Mouse (Mus musculus) kidney, postnatal 0 days (tissue): ENCODE data around the gene Rex1bd. TPM values are rescaled to one million over a fixed set of nuclear protein-coding genes. Genes with fewer than 3 reads are reported as not detected.

Source experiments
- ATAC-seq: fragments of 200-750 bp; cut with Nextera tagmentation; replicated peaks from 2 replicates; pipeline ENCODE4 v1.8.0; 2017; ENCODE audit warnings: low read depth, moderate number of reproducible peaks, moderate TSS enrichment, moderate library complexity; ENCODE audit not compliant: low FRiP score
- DNase-seq: peaks from one replicate; pipeline ENCODE4 v3.0.0-alpha.2; 2016; ENCODE audit warnings: low spot score
- H3K27ac ChIP-seq: fragments of 300-500 bp; sonication (generic); 2 replicates; pipeline ENCODE4 v1.5.1; 2014; ENCODE audit warnings: mild to moderate bottlenecking
- H3K27me3 ChIP-seq: fragments of 300-500 bp; sonication (generic); 2 replicates; pipeline ENCODE4 v1.6.1; 2014; ENCODE audit warnings: low read length, mixed read lengths; ENCODE audit not compliant: insufficient read depth
- H3K36me3 ChIP-seq: fragments of 300-500 bp; sonication (generic); 2 replicates; pipeline ENCODE4 v1.6.1; 2014; ENCODE audit warnings: low read length, mixed read lengths; ENCODE audit not compliant: insufficient read depth
- H3K4me1 ChIP-seq: fragments of 300-500 bp; sonication (generic); replicated peaks from 2 replicates; pipeline ENCODE4 v1.6.1; 2014; ENCODE audit warnings: antibody characterized with exemption, low read length, mixed read lengths; ENCODE audit not compliant: insufficient read depth
- H3K4me2 ChIP-seq: fragments of 300-500 bp; sonication (generic); 2 replicates; pipeline ENCODE4 v1.6.1; 2014; ENCODE audit warnings: mild to moderate bottlenecking, low read length, moderate library complexity, mixed read lengths
- H3K4me3 ChIP-seq: fragments of 300-500 bp; sonication (generic); replicated peaks from 2 replicates; pipeline ENCODE4 v1.5.1; 2014; ENCODE audit warnings: low read depth, low read length
- H3K9ac ChIP-seq: fragments of 300-500 bp; sonication (generic); 2 replicates; pipeline ENCODE4 v1.6.1; 2014; ENCODE audit warnings: low read depth, low read length
- H3K9me3 ChIP-seq: fragments of 300-500 bp; sonication (generic); replicated peaks from 2 replicates; pipeline ENCODE4 v1.6.1; 2016; ENCODE audit warnings: low read length, inconsistent platforms, mixed read lengths
- CTCF ChIP-seq: IDR thresholded peaks from 2 replicates; pipeline ENCODE4 v1.5.1; 2016; ENCODE audit warnings: antibody characterized with exemption, low read depth, mild to moderate bottlenecking, moderate library complexity
- WGBS: fragments of 180-500 bp; shearing (Covaris S2); extraction: QIAGEN DNeasy Blood & Tissue Kit; methylation state at CpG from one replicate; pipeline ENCODE4 v1.1.7; 2014; 5-methylcytosine and 5-hydroxymethylcytosine counted together
- polyA plus RNA-seq: library from polyadenylated mRNA; unstranded; fragments of >200 nt; fragmentation: Nextera tagmentation; extraction: Ambion mirVana; gene quantifications from 2 replicates; pipeline ENCODE4 v1.2.1, GENCODE M21; 2015

Rex1bd gene
- polyA plus RNA-seq, 1 experiment from 2014 or later: 140 TPM

DNA sequence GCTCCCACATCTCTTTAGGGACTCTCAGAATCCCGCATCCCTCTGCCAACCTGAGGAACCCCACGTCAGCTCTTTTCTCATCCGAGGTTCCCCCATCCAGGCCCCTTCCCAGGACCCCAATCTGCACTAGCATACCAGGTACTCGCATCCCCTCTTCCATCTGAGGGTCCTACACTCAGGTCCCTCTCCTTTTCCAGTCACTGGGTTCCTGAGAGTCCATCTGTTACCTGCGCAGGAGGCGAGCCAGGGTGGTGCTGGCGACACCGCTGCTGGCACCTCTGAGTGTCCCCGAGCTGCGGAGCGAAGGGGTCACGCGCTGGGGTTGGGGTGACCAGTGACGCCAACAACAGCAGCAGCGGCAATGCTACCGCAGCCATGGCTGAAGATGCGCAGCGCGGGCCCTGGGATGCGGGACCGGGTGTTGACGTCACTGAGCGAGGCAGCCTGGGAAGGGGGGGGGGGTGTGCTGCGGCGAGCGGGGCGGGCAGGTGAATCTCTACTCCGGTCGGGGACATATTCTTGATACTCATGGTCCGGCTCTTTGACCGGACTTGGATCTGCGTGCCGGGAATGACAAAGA, 19.5 kb downstream of the Rex1bd start, which contains the start of gene Tmem59l:
Gene Tmem59l (minus strand): TSS at position 418 of the 580 bp plus-strand sequence.
- Histone ChIP-seq H3K36me3 (no peaks in the 10 kb centered on the region), H3K9me3 (no peaks in the 10 kb centered on the region), H3K9ac (peak within 1 kb of the TSS; percentile 40; the same call in 1 of the 2 replicates), H3K27ac (no peak within 1 kb of the TSS), H3K4me1 (peaks cover 24% of the 10 kb centered on the region), H3K27me3 (peaks cover 55% of the 10 kb centered on the region), H3K4me3 (peak within 1 kb of the TSS; percentile 21; the same call in 1 of the 2 replicates), H3K4me2 (peak within 1 kb of the TSS; percentile 61)
- no peak for ATAC-seq
- no peak for TF ChIP-seq CTCF
- WGBS: 9% methylated on average over 33 of the region's 33 CpGs
- no peak for DNase-seq

DNA sequence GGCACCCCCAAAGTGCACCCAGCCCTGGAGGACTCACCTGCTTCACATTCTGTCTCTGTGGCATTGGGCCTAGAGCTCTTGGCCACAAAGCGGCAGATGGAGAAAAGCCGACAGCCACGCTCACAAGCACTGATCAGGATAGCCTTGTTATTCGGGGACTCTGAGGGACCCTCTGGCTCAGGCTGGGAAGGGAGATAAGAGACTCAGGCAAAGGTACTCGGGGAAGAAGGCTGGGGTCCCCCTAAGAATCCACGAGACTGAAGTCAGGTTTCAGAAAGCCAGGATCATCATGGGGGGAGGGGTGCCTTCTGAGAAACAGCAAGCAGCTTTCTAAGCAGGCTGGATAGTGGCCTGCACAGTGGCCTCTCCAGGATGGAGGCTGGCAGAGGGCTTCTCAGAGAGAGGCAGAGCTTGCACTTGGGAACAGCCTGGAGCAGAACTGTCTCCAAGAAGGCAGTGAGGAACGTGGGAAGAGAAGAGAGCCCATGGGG, 20.3 kb downstream of the Rex1bd start:
- TF ChIP-seq CTCF: no peak
- no peak overlapping the region for H3K27ac ChIP-seq
- no peaks in the 10 kb centered on the region for H3K36me3 ChIP-seq
- peaks cover 47% of the 10 kb centered on the region for H3K27me3 ChIP-seq
- no peaks in the 10 kb centered on the region for H3K9me3 ChIP-seq
- ATAC-seq (no peak), DNase-seq (no peak)
- no peak overlapping the region for H3K4me2 ChIP-seq
- WGBS: 66% methylated on average over 7 of the region's 7 CpGs
- H3K4me3 ChIP-seq: no peak overlapping the region
- H3K4me1 ChIP-seq: peaks cover 24% of the 10 kb centered on the region
- H3K9ac ChIP-seq: no peak overlapping the region

DNA sequence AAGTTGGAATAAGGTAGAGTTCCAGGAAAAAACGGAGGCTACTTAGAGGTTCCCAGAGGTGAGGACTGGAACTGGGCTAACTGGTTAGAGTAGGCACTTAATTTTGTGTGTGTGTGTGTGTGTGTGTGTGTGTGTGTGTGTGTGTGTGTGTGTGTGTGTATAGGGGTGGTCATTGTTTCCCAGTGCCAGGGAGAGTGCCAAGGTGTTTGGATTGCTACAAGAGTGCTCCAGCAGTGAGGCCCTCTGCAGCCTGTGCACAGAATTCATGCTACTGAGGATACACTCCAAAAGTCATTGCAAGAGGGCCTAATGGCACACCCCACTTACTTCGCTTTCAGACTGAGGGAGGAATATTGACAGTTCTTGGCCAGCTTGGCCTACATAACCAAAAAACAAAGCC, 23.6 kb downstream of the Rex1bd start:
- H3K4me3 ChIP-seq: no peak overlapping the region
- 0 out of 2 replicates have a peak, but pooled peaks cover 5% of the 10 kb centered on the region for H3K4me1 ChIP-seq
- 61% methylated on average over 2 of the region's 2 CpGs for WGBS
- H3K4me2 ChIP-seq: no peak overlapping the region
- no peaks in the 10 kb centered on the region for H3K36me3 ChIP-seq
- H3K9ac ChIP-seq: no peak overlapping the region
- ATAC-seq (no peak), DNase-seq (no peak)
- H3K27me3 ChIP-seq: peaks cover 19% of the 10 kb centered on the region
- no peak for TF ChIP-seq CTCF
- no peak overlapping the region for H3K27ac ChIP-seq
- no peaks in the 10 kb centered on the region for H3K9me3 ChIP-seq

DNA sequence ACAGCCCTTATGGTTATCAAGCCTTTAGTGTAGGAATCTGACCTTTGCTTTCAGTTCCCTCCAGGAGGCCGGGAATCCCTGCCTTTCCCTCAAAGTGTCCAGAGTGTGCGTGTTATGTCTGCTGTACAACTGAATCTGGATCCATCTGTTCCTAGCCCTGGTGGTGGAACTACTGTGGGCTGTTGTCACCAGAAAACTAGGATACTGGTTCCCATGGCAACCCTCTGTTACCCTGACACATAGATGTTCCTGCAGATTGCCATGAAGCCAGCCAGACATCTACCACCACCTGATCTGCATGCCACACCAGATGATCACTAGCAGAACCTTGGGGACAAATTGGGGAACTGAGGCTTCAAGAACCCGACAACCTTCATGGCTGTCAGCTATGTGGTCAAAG, 24.6 kb downstream of the Rex1bd start:
- ATAC-seq (no peak), DNase-seq (no peak)
- Histone ChIP-seq H3K27ac (no peak overlapping the region), H3K27me3 (peaks cover 14% of the 10 kb centered on the region), H3K4me2 (no peak overlapping the region), H3K4me3 (no peak overlapping the region), H3K9me3 (no peaks in the 10 kb centered on the region), H3K36me3 (no peaks in the 10 kb centered on the region), H3K9ac (no peak overlapping the region), H3K4me1 (0 out of 2 replicates have a peak, but pooled peaks cover 3% of the 10 kb centered on the region)
- 75% methylated on average over 3 of the region's 3 CpGs for WGBS
- TF ChIP-seq CTCF: no peak

DNA sequence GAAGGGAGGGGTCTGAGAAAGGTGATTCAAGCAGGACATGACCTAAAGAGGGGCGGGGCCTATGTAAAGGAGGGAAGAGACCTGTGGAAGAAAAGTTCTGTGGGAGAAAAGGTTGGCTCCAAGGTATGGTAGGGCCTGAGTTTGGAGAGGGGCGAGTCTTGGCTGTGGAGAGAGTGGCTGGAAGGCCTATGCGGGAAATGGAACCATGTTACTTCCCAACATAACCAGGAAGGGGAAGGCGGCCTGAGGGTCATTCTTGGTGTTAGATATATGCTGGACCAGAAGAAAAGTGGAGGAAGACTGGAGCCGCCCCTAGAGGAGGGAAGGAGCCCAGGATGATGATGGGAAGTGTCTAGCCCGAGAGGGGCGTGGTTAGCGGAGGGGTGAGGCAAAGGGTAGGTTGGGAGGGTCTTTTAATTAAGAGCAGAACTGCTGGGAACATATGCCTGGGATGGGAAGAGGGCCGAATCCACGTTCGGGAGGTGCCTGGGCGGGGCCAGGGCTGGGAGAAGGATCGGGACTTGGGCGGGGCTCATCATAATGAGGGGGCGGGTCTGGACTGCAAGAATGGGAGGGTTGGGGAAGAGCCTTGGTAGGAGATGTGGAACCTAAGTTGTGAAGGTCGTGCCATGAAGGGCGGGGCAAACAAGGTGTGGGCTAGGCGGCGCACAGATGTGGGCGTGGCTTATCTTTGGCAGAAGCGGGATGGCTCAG, 29.1 kb downstream of the Rex1bd start:
- Histone ChIP-seq H3K9me3 (no peaks in the 10 kb centered on the region), H3K4me1 (0 out of 2 replicates have a peak, but pooled peaks cover 7% of the 10 kb centered on the region), H3K9ac (peak overlapping the region; percentile 89; the same call in 1 of the 2 replicates), H3K27me3 (no peaks in the 10 kb centered on the region), H3K4me3 (peak overlapping the region; percentile 76), H3K4me2 (peak overlapping the region; percentile 83), H3K27ac (peak overlapping the region; percentile 54), H3K36me3 (no peaks in the 10 kb centered on the region)
- TF ChIP-seq CTCF: no peak
- ATAC-seq (peak; percentile 57), DNase-seq (peak; percentile 61)
- WGBS: 4% methylated on average over 21 of the region's 21 CpGs
